Mouse (Mus musculus): ENCODE data around the gene Fam189a1. TPM values are rescaled to one million over a fixed set of nuclear protein-coding genes. Genes with fewer than 3 reads are reported as not detected.

Gene Fam189a1
- polyA plus RNA-seq, 1 experiment from 2014 or later = 2.3 TPM

- Histone ChIP-seq H3K4me2 (no peak overlapping the region), H3K4me3 (no peak overlapping the region), H3K27me3 (replicated peaks) (no peaks in the 10 kb centered on the region), H3K9ac (no peak overlapping the region), H3K36me3 (no peaks in the 10 kb centered on the region), H3K4me1 (replicated peaks) (0 out of 2 replicates have a peak, but pooled peaks cover 5% of the 10 kb centered on the region), H3K27ac (ENCODE audit: poor library complexity, severe bottlenecking) (no peak overlapping the region), H3K9me3 (replicated peaks) (no peaks in the 10 kb centered on the region)
- 85% methylated on average over 17 of the region's 17 CpGs for WGBS
- ATAC-seq (ENCODE audit: insufficient number of reproducible peaks, low FRiP score) = no peak
These were observed 51.9 kb downstream of the Fam189a1 start for GRCm38 (mm10) chr7:65104207-65105096.

GRCm38 (mm10) chr7:65101661-65102060, 54.7 kb downstream of the Fam189a1 start:
- H3K27ac ChIP-seq (ENCODE audit: poor library complexity, severe bottlenecking) = no peak overlapping the region
- H3K4me2 ChIP-seq = no peak overlapping the region
- peaks cover 20% of the 10 kb centered on the region for H3K4me1 ChIP-seq (replicated peaks)
- H3K9ac ChIP-seq = no peak overlapping the region
- no peak overlapping the region for H3K4me3 ChIP-seq
- H3K9me3 ChIP-seq (replicated peaks) = no peaks in the 10 kb centered on the region
- ATAC-seq (ENCODE audit: insufficient number of reproducible peaks, low FRiP score) = no peak
- 58% methylated on average over 2 of the region's 2 CpGs for WGBS
- H3K27me3 ChIP-seq (replicated peaks) = no peaks in the 10 kb centered on the region
- no peaks in the 10 kb centered on the region for H3K36me3 ChIP-seq

- Histone ChIP-seq H3K27me3 (replicated peaks) (no peaks in the 10 kb centered on the region), H3K9ac (no peak overlapping the region), H3K4me3 (no peak overlapping the region), H3K9me3 (replicated peaks) (no peaks in the 10 kb centered on the region), H3K36me3 (no peaks in the 10 kb centered on the region), H3K4me2 (peak overlapping the region; percentile 48), H3K27ac (ENCODE audit: poor library complexity, severe bottlenecking) (peak overlapping the region; percentile 69), H3K4me1 (replicated peaks) (peaks cover 30% of the 10 kb centered on the region)
- 45% methylated on average over 14 of the region's 14 CpGs for WGBS
- no peak for ATAC-seq (ENCODE audit: insufficient number of reproducible peaks, low FRiP score)
These were observed 58.7 kb downstream of the Fam189a1 start for GRCm38 (mm10) chr7:65097708-65098107.

- no peaks in the 10 kb centered on the region for H3K36me3 ChIP-seq
- no peak overlapping the region for H3K27ac ChIP-seq (ENCODE audit: poor library complexity, severe bottlenecking)
- H3K9me3 ChIP-seq (replicated peaks) = no peaks in the 10 kb centered on the region
- ATAC-seq (ENCODE audit: insufficient number of reproducible peaks, low FRiP score) = peak; percentile 68
- H3K4me1 ChIP-seq (replicated peaks) = peaks cover 25% of the 10 kb centered on the region
- WGBS = 39% methylated on average over 5 of the region's 5 CpGs
- H3K4me3 ChIP-seq = no peak overlapping the region
- no peak overlapping the region for H3K4me2 ChIP-seq
- H3K27me3 ChIP-seq (replicated peaks) = no peaks in the 10 kb centered on the region
- no peak overlapping the region for H3K9ac ChIP-seq
These were observed 60.7 kb downstream of the Fam189a1 start for GRCm38 (mm10) chr7:65095631-65096107.

- Histone ChIP-seq H3K4me2 (no peak overlapping the region), H3K4me3 (no peak overlapping the region), H3K36me3 (no peaks in the 10 kb centered on the region), H3K4me1 (replicated peaks) (peaks cover 23% of the 10 kb centered on the region), H3K9ac (no peak overlapping the region), H3K27me3 (replicated peaks) (no peaks in the 10 kb centered on the region), H3K27ac (ENCODE audit: poor library complexity, severe bottlenecking) (no peak overlapping the region), H3K9me3 (replicated peaks) (no peaks in the 10 kb centered on the region)
- no peak for ATAC-seq (ENCODE audit: insufficient number of reproducible peaks, low FRiP score)
- WGBS = 80% methylated on average over 4 of the region's 4 CpGs
These were observed 63.1 kb downstream of the Fam189a1 start for GRCm38 (mm10) chr7:65093314-65093713.

GRCm38 (mm10) chr7:65091486-65091885, 64.9 kb downstream of the Fam189a1 start:
- Histone ChIP-seq H3K4me1 (replicated peaks) (peaks cover 10% of the 10 kb centered on the region), H3K4me3 (no peak overlapping the region), H3K36me3 (no peaks in the 10 kb centered on the region), H3K4me2 (no peak overlapping the region), H3K27ac (ENCODE audit: poor library complexity, severe bottlenecking) (no peak overlapping the region), H3K9ac (no peak overlapping the region), H3K27me3 (replicated peaks) (no peaks in the 10 kb centered on the region), H3K9me3 (replicated peaks) (no peaks in the 10 kb centered on the region)
- 74% methylated on average over 4 of the region's 4 CpGs for WGBS
- no peak for ATAC-seq (ENCODE audit: insufficient number of reproducible peaks, low FRiP score)

- Histone ChIP-seq H3K4me1 (replicated peaks) (peaks cover 12% of the 10 kb centered on the region), H3K4me3 (no peak overlapping the region), H3K36me3 (no peaks in the 10 kb centered on the region), H3K4me2 (no peak overlapping the region), H3K9me3 (replicated peaks) (no peaks in the 10 kb centered on the region), H3K27me3 (replicated peaks) (no peaks in the 10 kb centered on the region), H3K9ac (no peak overlapping the region), H3K27ac (ENCODE audit: poor library complexity, severe bottlenecking) (no peak overlapping the region)
- 0 out of 2 replicates have a peak, but pooled peaks have one; percentile 25 for ATAC-seq (ENCODE audit: insufficient number of reproducible peaks, low FRiP score)
- WGBS = 60% methylated on average over 6 of the region's 6 CpGs
These were observed 70.4 kb downstream of the Fam189a1 start for GRCm38 (mm10) chr7:65085972-65086371.

GRCm38 (mm10) chr7:65082778-65083091, 73.6 kb downstream of the Fam189a1 start:
- Histone ChIP-seq H3K9me3 (replicated peaks) (no peaks in the 10 kb centered on the region), H3K4me1 (replicated peaks) (peaks cover 12% of the 10 kb centered on the region), H3K9ac (no peak overlapping the region), H3K4me2 (no peak overlapping the region), H3K36me3 (no peaks in the 10 kb centered on the region), H3K27me3 (replicated peaks) (no peaks in the 10 kb centered on the region), H3K27ac (ENCODE audit: poor library complexity, severe bottlenecking) (no peak overlapping the region), H3K4me3 (no peak overlapping the region)
- WGBS = 17% methylated on average over 3 of the region's 3 CpGs
- ATAC-seq (ENCODE audit: insufficient number of reproducible peaks, low FRiP score) = no peak

- Histone ChIP-seq H3K9ac (no peak overlapping the region), H3K27ac (ENCODE audit: poor library complexity, severe bottlenecking) (peak overlapping the region; percentile 23; the same call in 1 of the 2 replicates), H3K36me3 (no peaks in the 10 kb centered on the region), H3K4me1 (replicated peaks) (peaks cover 12% of the 10 kb centered on the region), H3K9me3 (replicated peaks) (no peaks in the 10 kb centered on the region), H3K4me3 (no peak overlapping the region), H3K27me3 (replicated peaks) (no peaks in the 10 kb centered on the region), H3K4me2 (no peak overlapping the region)
- 43% methylated on average over 6 of the region's 6 CpGs for WGBS
- ATAC-seq (ENCODE audit: insufficient number of reproducible peaks, low FRiP score) = no peak
These were observed 74.2 kb downstream of the Fam189a1 start for GRCm38 (mm10) chr7:65081979-65082777.

GRCm38 (mm10) chr7:65076134-65076533, 80.2 kb downstream of the Fam189a1 start:
- Histone ChIP-seq H3K27me3 (replicated peaks) (no peaks in the 10 kb centered on the region), H3K27ac (ENCODE audit: poor library complexity, severe bottlenecking) (no peak overlapping the region), H3K4me2 (no peak overlapping the region), H3K9me3 (replicated peaks) (peaks cover 4% of the 10 kb centered on the region), H3K9ac (no peak overlapping the region), H3K4me3 (no peak overlapping the region), H3K4me1 (replicated peaks) (0 out of 2 replicates have a peak, but pooled peaks cover 5% of the 10 kb centered on the region), H3K36me3 (no peaks in the 10 kb centered on the region)
- no peak for ATAC-seq (ENCODE audit: insufficient number of reproducible peaks, low FRiP score)
- WGBS = 79% methylated on average over 4 of the region's 4 CpGs

- Histone ChIP-seq H3K9me3 (replicated peaks) (peaks cover 7% of the 10 kb centered on the region), H3K4me2 (no peak overlapping the region), H3K27me3 (replicated peaks) (no peaks in the 10 kb centered on the region), H3K4me1 (replicated peaks) (0 out of 2 replicates have a peak, but pooled peaks cover 5% of the 10 kb centered on the region), H3K36me3 (no peaks in the 10 kb centered on the region), H3K9ac (no peak overlapping the region), H3K27ac (ENCODE audit: poor library complexity, severe bottlenecking) (no peak overlapping the region), H3K4me3 (no peak overlapping the region)
- no peak for ATAC-seq (ENCODE audit: insufficient number of reproducible peaks, low FRiP score)
- 51% methylated on average over 9 of the region's 9 CpGs for WGBS
These were observed 82.2 kb downstream of the Fam189a1 start for GRCm38 (mm10) chr7:65074194-65074593.
